Mouse (Mus musculus) limb, embryonic 15.5 days (tissue): ENCODE measurements around the gene Tmprss12. TPM values are rescaled to one million over a fixed set of nuclear protein-coding genes. Genes with fewer than 3 reads are reported as not detected.

ENCODE experiments used
- ATAC-seq: fragments of 200-750 bp; cut with Nextera tagmentation; 2 replicates; pipeline ENCODE4 v1.8.0; 2017; ENCODE audit warnings: low read depth, moderate TSS enrichment; ENCODE audit not compliant: insufficient number of reproducible peaks, low FRiP score, low TSS enrichment
- H3K27ac ChIP-seq: fragments of 300-500 bp; sonication (generic); 2 replicates; pipeline ENCODE4 v1.5.1; 2015; ENCODE audit warnings: moderate library complexity, mild to moderate bottlenecking, inconsistent platforms
- H3K27me3 ChIP-seq: fragments of 300-500 bp; sonication (generic); 2 replicates; pipeline ENCODE4 v1.6.1; 2015; ENCODE audit warnings: inconsistent platforms
- H3K36me3 ChIP-seq: fragments of 300-500 bp; sonication (generic); 2 replicates; pipeline ENCODE4 v1.6.1; 2015; ENCODE audit warnings: inconsistent platforms
- H3K4me1 ChIP-seq: fragments of 300-500 bp; sonication (generic); 2 replicates; pipeline ENCODE4 v1.6.1; 2015; ENCODE audit warnings: inconsistent platforms
- H3K4me2 ChIP-seq: fragments of 300-500 bp; sonication (generic); 2 replicates; pipeline ENCODE4 v1.6.1; 2015; ENCODE audit warnings: mild to moderate bottlenecking, inconsistent platforms
- H3K4me3 ChIP-seq: fragments of 300-500 bp; sonication (generic); 2 replicates; pipeline ENCODE4 v1.5.1; 2015; ENCODE audit warnings: mild to moderate bottlenecking, inconsistent platforms
- H3K9ac ChIP-seq: fragments of 300-500 bp; sonication (generic); 2 replicates; pipeline ENCODE4 v1.6.1; 2015; ENCODE audit warnings: inconsistent platforms
- H3K9me3 ChIP-seq: fragments of 300-500 bp; sonication (generic); 2 replicates; pipeline ENCODE4 v1.6.1; 2016; ENCODE audit warnings: inconsistent platforms
- WGBS: fragments of 180-500 bp; shearing (Covaris S2); methylation state at CpG from one replicate; pipeline ENCODE4 v1.1.7; 2015; 5-methylcytosine and 5-hydroxymethylcytosine counted together
- polyA plus RNA-seq: library from polyadenylated mRNA; unstranded; fragments of >200 nt; fragmentation: Nextera tagmentation; extraction: Ambion mirVana; gene quantifications from 2 replicates; pipeline ENCODE4 v1.2.1, GENCODE M21; 2015

Tmprss12 gene
- not detected in 2 replicates for polyA plus RNA-seq

GRCm38 (mm10) chr15:100280626-100281025 lies at the start of gene Tmprss12:
Gene Tmprss12, plus strand, starts transcription at chr15:100280837.
- Histone ChIP-seq H3K36me3 (no peaks in the 10 kb centered on the region), H3K9ac (no peak within 1 kb of the TSS), H3K4me2 (no peak within 1 kb of the TSS), H3K4me1 (no peaks in the 10 kb centered on the region), H3K27me3 (no peaks in the 10 kb centered on the region), H3K4me3 (no peak within 1 kb of the TSS), H3K9me3 (no peaks in the 10 kb centered on the region), H3K27ac (no peak within 1 kb of the TSS)
- no peak for ATAC-seq
- 95% methylated on average over 20 of the region's 20 CpGs for WGBS

DNA sequence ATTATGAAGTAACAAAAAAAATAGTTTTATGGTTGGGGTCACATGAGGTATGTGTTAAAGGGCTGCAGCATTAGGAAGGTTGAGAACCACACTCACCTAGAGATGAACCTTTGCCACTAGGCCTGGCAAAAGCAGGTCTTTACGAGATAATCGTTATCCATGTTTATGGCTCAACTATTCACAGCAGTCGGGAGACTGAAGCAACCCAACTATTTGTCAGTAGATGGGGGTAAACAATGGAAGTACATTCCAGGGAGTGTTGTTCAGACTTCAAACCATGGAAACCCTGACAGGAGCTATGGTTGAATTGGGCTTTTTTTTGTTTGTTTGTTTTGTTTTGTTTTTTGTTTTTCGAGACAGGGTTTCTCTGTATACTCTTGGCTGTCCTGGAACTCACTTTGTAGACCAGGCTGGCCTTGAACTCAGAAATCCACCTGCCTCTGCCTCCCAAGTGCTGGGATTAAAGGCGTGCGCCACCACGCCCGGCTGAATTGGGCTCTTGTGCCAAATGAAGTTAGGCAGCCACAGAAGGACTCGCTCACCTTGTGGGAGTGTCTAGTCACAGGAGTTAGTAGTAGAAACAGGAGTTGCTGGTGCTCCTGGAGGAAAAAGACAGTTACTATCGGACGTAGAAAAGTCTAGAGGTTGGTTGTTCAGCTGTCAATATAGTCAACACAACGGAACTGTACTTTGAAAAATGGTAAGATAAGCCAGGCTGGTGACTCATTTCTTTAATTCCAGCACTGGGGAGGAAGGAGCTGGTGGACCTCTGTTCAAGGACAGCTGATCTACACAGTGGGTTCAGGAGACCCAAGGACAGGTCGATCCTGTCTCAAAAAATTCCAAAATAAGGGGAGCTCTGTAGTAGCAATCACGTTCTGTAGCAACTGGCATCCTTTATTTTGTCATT lies 48.8 kb upstream of the Tmprss12 start:
- H3K4me3 ChIP-seq = no peak overlapping the region
- no peak overlapping the region for H3K9ac ChIP-seq
- ATAC-seq = no peak
- WGBS = 85% methylated on average over 14 of the region's 14 CpGs
- no peak overlapping the region for H3K4me2 ChIP-seq
- H3K36me3 ChIP-seq = peaks cover 38% of the 10 kb centered on the region
- H3K4me1 ChIP-seq = peaks cover 8% of the 10 kb centered on the region; the same call in 1 of the 2 replicates
- no peaks in the 10 kb centered on the region for H3K27me3 ChIP-seq
- no peak overlapping the region for H3K27ac ChIP-seq
- H3K9me3 ChIP-seq = no peaks in the 10 kb centered on the region

DNA sequence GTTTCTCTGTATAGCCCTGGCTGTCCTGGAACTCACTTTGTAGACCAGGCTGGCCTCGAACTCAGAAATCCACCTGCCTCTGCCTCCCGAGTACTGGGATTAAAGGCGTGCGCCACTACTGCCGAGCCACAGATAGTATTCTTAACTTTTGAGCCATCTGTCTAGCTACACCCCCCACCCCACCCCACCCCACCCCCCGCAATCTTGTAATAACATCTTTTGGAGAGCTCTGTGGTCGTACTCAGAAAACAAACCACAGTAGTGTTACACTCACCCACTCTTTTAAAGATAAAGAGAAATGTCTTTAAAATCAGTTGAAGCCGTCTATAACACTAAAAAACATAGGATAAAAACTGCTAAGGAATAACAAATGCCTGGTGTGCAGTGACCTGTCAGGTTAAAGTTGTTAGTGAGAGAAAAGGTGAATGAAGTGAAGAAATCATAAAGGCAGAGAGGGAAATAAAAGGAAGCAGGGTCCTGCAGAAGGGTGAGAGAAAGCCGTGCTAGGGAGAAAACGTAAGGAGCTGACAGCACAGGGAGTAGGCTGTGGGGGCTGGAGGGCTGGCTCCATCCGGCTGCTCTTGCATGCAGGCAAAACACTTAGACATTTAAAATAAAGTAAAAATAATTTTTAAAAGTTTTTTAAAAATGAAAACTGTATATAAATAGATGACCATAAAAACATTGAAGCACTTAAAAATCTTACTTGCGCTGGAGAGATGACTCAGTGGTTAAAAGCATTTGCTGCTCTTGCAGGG lies 45.2 kb upstream of the Tmprss12 start:
- Histone ChIP-seq H3K4me3 (no peak overlapping the region), H3K4me1 (no peaks in the 10 kb centered on the region), H3K27ac (no peak overlapping the region), H3K4me2 (no peak overlapping the region), H3K36me3 (peaks cover 66% of the 10 kb centered on the region), H3K27me3 (no peaks in the 10 kb centered on the region), H3K9ac (no peak overlapping the region), H3K9me3 (no peaks in the 10 kb centered on the region)
- no peak for ATAC-seq
- 88% methylated on average over 12 of the region's 12 CpGs for WGBS

DNA sequence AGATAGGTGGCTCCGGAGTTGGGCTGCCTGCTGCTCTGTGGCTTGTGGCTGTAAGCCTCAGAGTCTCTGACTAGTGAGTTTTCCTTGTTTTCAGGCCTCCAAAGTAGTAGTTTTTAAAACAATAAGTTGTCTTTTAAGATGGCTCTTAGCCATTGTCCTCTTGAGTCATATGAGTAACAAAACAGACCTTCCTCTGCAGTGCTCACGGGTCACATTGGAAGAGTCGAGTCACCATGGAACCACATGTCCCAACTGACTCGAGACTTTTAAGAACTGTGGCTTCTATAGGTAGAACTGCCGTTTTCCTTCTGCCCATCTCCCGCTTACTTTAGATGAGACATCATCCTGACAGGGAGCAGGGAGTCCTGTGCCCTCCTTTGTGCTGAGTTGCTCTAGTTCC lies 43.7 kb upstream of the Tmprss12 start:
- H3K27me3 ChIP-seq = no peaks in the 10 kb centered on the region
- no peak for ATAC-seq
- H3K36me3 ChIP-seq = peaks cover 81% of the 10 kb centered on the region
- no peak overlapping the region for H3K4me2 ChIP-seq
- H3K4me1 ChIP-seq = no peaks in the 10 kb centered on the region
- WGBS = 85% methylated on average over 6 of the region's 6 CpGs
- H3K27ac ChIP-seq = no peak overlapping the region
- no peak overlapping the region for H3K4me3 ChIP-seq
- no peak overlapping the region for H3K9ac ChIP-seq
- H3K9me3 ChIP-seq = no peaks in the 10 kb centered on the region

- Histone ChIP-seq H3K4me2 (no peak overlapping the region), H3K36me3 (peaks cover 86% of the 10 kb centered on the region), H3K4me1 (no peaks in the 10 kb centered on the region), H3K9ac (no peak overlapping the region), H3K9me3 (no peaks in the 10 kb centered on the region), H3K27me3 (no peaks in the 10 kb centered on the region), H3K27ac (no peak overlapping the region), H3K4me3 (no peak overlapping the region)
- ATAC-seq = no peak
- 91% methylated on average over 6 of the region's 6 CpGs for WGBS
Measured at GRCm38 (mm10) chr15:100241780-100242179, 38.9 kb upstream of the Tmprss12 start.

GRCm38 (mm10) chr15:100245951-100246350 lies 34.7 kb upstream of the Tmprss12 start:
- Histone ChIP-seq H3K9me3 (no peaks in the 10 kb centered on the region), H3K27me3 (no peaks in the 10 kb centered on the region), H3K4me1 (no peaks in the 10 kb centered on the region), H3K36me3 (peaks cover 89% of the 10 kb centered on the region), H3K9ac (no peak overlapping the region), H3K27ac (no peak overlapping the region), H3K4me3 (no peak overlapping the region), H3K4me2 (no peak overlapping the region)
- ATAC-seq = no peak
- WGBS = 94% methylated on average over 7 of the region's 7 CpGs

DNA sequence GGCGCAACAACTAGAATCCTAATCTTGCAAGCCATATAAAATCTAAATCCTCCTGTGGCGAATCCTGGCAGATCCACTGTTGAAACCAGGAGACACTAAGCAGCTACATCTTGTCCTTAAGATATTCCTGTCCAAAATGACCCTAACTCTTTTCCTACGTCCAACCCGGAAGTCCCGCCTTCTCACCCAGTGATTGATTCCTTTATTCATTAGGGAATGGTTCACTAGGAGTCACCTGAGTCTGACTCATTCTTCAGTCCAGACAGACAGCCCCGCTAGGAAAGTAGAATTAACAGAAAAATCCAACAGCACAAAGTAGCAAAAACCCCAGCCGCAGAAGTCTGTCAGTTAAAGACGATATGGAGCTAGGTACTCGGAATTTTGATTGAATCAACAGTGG lies 33.3 kb upstream of the Tmprss12 start:
- H3K9me3 ChIP-seq = no peaks in the 10 kb centered on the region
- H3K36me3 ChIP-seq = peaks cover 92% of the 10 kb centered on the region
- no peak overlapping the region for H3K4me3 ChIP-seq
- no peak overlapping the region for H3K27ac ChIP-seq
- ATAC-seq = no peak
- H3K4me2 ChIP-seq = no peak overlapping the region
- WGBS = 93% methylated on average over 9 of the region's 9 CpGs
- H3K4me1 ChIP-seq = no peaks in the 10 kb centered on the region
- no peaks in the 10 kb centered on the region for H3K27me3 ChIP-seq
- H3K9ac ChIP-seq = no peak overlapping the region

- Histone ChIP-seq H3K27me3 (no peaks in the 10 kb centered on the region), H3K27ac (no peak overlapping the region), H3K4me3 (no peak overlapping the region), H3K9ac (no peak overlapping the region), H3K9me3 (no peaks in the 10 kb centered on the region), H3K4me1 (no peaks in the 10 kb centered on the region), H3K36me3 (peaks cover 91% of the 10 kb centered on the region), H3K4me2 (no peak overlapping the region)
- WGBS = 92% methylated on average over 6 of the region's 6 CpGs
- no peak for ATAC-seq
Measured at GRCm38 (mm10) chr15:100248665-100249433, 31.8 kb upstream of the Tmprss12 start.

DNA sequence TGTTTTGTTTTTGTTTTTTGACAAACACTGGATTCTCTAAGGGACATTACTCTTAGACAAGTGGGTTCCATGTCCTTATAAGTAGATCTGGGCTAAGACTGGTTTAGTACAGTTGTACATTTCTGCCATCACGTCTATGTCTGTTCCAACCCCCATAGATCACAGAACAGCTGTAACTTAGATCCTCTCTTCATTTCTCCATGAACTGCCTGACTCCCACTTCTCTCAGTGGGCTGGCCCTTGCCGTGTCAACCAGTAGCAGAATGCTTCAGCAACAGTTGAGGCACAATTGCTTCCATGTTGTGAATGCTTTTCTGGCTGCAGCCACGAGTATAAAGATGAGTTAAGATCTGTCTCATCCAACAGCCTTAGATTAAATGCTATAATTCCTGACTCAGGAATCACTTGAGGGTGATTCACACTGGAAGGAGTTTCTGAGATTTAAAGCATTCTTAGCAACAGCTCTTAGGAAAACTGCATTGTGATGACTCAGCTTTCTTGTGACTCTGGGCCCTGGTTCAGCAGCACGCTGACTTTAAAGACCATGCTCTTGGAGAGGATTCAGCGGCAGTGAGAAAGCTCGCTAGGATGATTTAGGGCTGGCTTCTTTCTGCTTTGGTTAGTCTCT lies 29.4 kb upstream of the Tmprss12 start:
- 84% methylated on average over 6 of the region's 6 CpGs for WGBS
- H3K4me2 ChIP-seq = no peak overlapping the region
- no peaks in the 10 kb centered on the region for H3K9me3 ChIP-seq
- H3K27ac ChIP-seq = no peak overlapping the region
- H3K27me3 ChIP-seq = no peaks in the 10 kb centered on the region
- H3K36me3 ChIP-seq = peaks cover 93% of the 10 kb centered on the region
- no peaks in the 10 kb centered on the region for H3K4me1 ChIP-seq
- H3K4me3 ChIP-seq = no peak overlapping the region
- no peak for ATAC-seq
- no peak overlapping the region for H3K9ac ChIP-seq

DNA sequence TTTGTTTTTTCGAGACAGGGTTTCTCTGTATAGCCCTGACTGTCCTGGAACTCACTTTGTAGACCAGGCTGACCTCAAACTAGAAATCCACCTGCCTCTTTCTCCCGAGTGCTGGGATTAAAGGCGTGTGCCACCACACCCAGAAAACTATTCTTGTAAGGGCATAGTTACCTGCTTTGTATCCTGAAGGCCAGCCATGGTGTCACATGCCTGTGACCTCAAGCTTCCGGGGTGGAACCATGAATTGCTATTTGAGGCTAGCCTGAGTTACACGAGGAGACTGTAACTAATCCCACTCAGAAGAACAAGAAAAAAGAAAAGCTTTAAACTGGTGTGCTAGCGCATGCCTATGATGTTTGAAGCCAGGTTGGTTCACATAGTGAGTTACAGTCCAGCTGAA lies 24.3 kb upstream of the Tmprss12 start:
- Histone ChIP-seq H3K9ac (no peak overlapping the region), H3K36me3 (peaks cover 80% of the 10 kb centered on the region), H3K4me2 (no peak overlapping the region), H3K4me3 (no peak overlapping the region), H3K27ac (no peak overlapping the region), H3K9me3 (no peaks in the 10 kb centered on the region), H3K4me1 (no peaks in the 10 kb centered on the region), H3K27me3 (no peaks in the 10 kb centered on the region)
- no peak for ATAC-seq
- 88% methylated on average over 6 of the region's 6 CpGs for WGBS

GRCm38 (mm10) chr15:100257305-100257704 lies 23.3 kb upstream of the Tmprss12 start:
- H3K4me3 ChIP-seq = no peak overlapping the region
- peaks cover 75% of the 10 kb centered on the region for H3K36me3 ChIP-seq
- H3K9ac ChIP-seq = no peak overlapping the region
- WGBS = 86% methylated on average over 5 of the region's 5 CpGs
- no peak for ATAC-seq
- no peak overlapping the region for H3K27ac ChIP-seq
- H3K9me3 ChIP-seq = no peaks in the 10 kb centered on the region
- H3K4me2 ChIP-seq = no peak overlapping the region
- H3K27me3 ChIP-seq = no peaks in the 10 kb centered on the region
- no peaks in the 10 kb centered on the region for H3K4me1 ChIP-seq
